Mouse (Mus musculus): ENCODE measurements around the gene Olfr320. TPM values are rescaled to one million over a fixed set of nuclear protein-coding genes. Genes with fewer than 3 reads are reported as not detected.

The Olfr320 gene
- polyA plus RNA-seq, 1 experiment from 2014 or later, result not detected

GRCm38 (mm10) chr11:58733372-58733771, 52.5 kb downstream of the Olfr320 start:
- Histone ChIP-seq H3K4me1 (replicated peaks; ENCODE audit: control insufficient read depth, insufficient read depth, low read length) (no peaks in the 10 kb centered on the region), H3K27me3 (replicated peaks; ENCODE audit: control insufficient read depth, insufficient read depth, low read length) (no peaks in the 10 kb centered on the region), H3K27ac (ENCODE audit: low read length) (no peak overlapping the region), H3K9ac (replicated peaks; ENCODE audit: low read depth, low read length) (no peak overlapping the region), H3K36me3 (ENCODE audit: control insufficient read depth, insufficient read depth) (no peaks in the 10 kb centered on the region), H3K4me2 (ENCODE audit: low read length) (no peak overlapping the region), H3K9me3 (ENCODE audit: control insufficient read depth, low read length) (no peaks in the 10 kb centered on the region), H3K4me3 (replicated peaks; ENCODE audit: low read length) (no peak overlapping the region)
- peak; percentile 63; the same call in 1 of the 2 replicates for ATAC-seq
- WGBS, result 42% methylated on average over 3 of the region's 3 CpGs

Other genes starting within 250 kb of the Olfr320 start
- gene Gm12253, start 248.5 kb upstream of the Olfr320 start, polyA plus RNA-seq (2015; fragmentation: Nextera tagmentation; extraction: Ambion mirVana), result not detected in 2 replicates
- gene Lypd9, start 228.2 kb upstream of the Olfr320 start, polyA plus RNA-seq (2015; fragmentation: Nextera tagmentation; extraction: Ambion mirVana), result not detected in 2 replicates
- gene Olfr30, start 218.8 kb upstream of the Olfr320 start, polyA plus RNA-seq (2015; fragmentation: Nextera tagmentation; extraction: Ambion mirVana), result not detected in 2 replicates
- gene Olfr332, start 188.5 kb upstream of the Olfr320 start, polyA plus RNA-seq (2015; fragmentation: Nextera tagmentation; extraction: Ambion mirVana), result not detected in 2 replicates
- not detected in 2 replicates for gene Olfr331, start 178.5 kb upstream of the Olfr320 start, polyA plus RNA-seq (2015; fragmentation: Nextera tagmentation; extraction: Ambion mirVana)
- gene Olfr330, start 146.3 kb upstream of the Olfr320 start, polyA plus RNA-seq (2015; fragmentation: Nextera tagmentation; extraction: Ambion mirVana), result not detected in 2 replicates
- not detected in 2 replicates for gene Olfr329-ps, start 134.7 kb upstream of the Olfr320 start, polyA plus RNA-seq (2015; fragmentation: Nextera tagmentation; extraction: Ambion mirVana)
- not detected in 2 replicates for gene Olfr328, start 125.5 kb upstream of the Olfr320 start, polyA plus RNA-seq (2015; fragmentation: Nextera tagmentation; extraction: Ambion mirVana)
- gene Olfr224, start 110.5 kb upstream of the Olfr320 start, polyA plus RNA-seq (2015; fragmentation: Nextera tagmentation; extraction: Ambion mirVana), result not detected in 2 replicates
- not detected in 2 replicates for gene Olfr325, start 103.4 kb upstream of the Olfr320 start, polyA plus RNA-seq (2015; fragmentation: Nextera tagmentation; extraction: Ambion mirVana)
- not detected in 2 replicates for gene Olfr324, start 86.0 kb upstream of the Olfr320 start, polyA plus RNA-seq (2015; fragmentation: Nextera tagmentation; extraction: Ambion mirVana)
- not detected in 2 replicates for gene 2210407C18Rik, start 65.0 kb upstream of the Olfr320 start, polyA plus RNA-seq (2015; fragmentation: Nextera tagmentation; extraction: Ambion mirVana)
- gene Olfr323, start 50.6 kb upstream of the Olfr320 start, polyA plus RNA-seq (2015; fragmentation: Nextera tagmentation; extraction: Ambion mirVana), result not detected in 2 replicates
- 0.09 TPM in 1 of 2 replicates, not detected in the other for gene Trim58, start 40.6 kb upstream of the Olfr320 start, polyA plus RNA-seq (2015; fragmentation: Nextera tagmentation; extraction: Ambion mirVana)
- not detected in 2 replicates for gene Olfr322, start 22.3 kb upstream of the Olfr320 start, polyA plus RNA-seq (2015; fragmentation: Nextera tagmentation; extraction: Ambion mirVana)
- gene Olfr319, start 18.1 kb downstream of the Olfr320 start, polyA plus RNA-seq (2015; fragmentation: Nextera tagmentation; extraction: Ambion mirVana), result not detected in 2 replicates
- not detected in 2 replicates for gene Olfr318, start 42.9 kb downstream of the Olfr320 start, polyA plus RNA-seq (2015; fragmentation: Nextera tagmentation; extraction: Ambion mirVana)
- gene Olfr317, start 58.1 kb downstream of the Olfr320 start, polyA plus RNA-seq (2015; fragmentation: Nextera tagmentation; extraction: Ambion mirVana), result 0.16 TPM in 1 of 2 replicates, not detected in the other
- gene Olfr316, start 71.6 kb downstream of the Olfr320 start, polyA plus RNA-seq (2015; fragmentation: Nextera tagmentation; extraction: Ambion mirVana), result not detected in 2 replicates
- gene Olfr315, start 92.1 kb downstream of the Olfr320 start, polyA plus RNA-seq (2015; fragmentation: Nextera tagmentation; extraction: Ambion mirVana), result not detected in 2 replicates
- gene Olfr314, start 101.9 kb downstream of the Olfr320 start, polyA plus RNA-seq (2015; fragmentation: Nextera tagmentation; extraction: Ambion mirVana), result not detected in 2 replicates
- 1.8 and 5.4 TPM in 2 replicates for gene Fam183b, start 120.9 kb downstream of the Olfr320 start, polyA plus RNA-seq (2015; fragmentation: Nextera tagmentation; extraction: Ambion mirVana)
- not detected in 2 replicates for gene Olfr313, start 133.9 kb downstream of the Olfr320 start, polyA plus RNA-seq (2015; fragmentation: Nextera tagmentation; extraction: Ambion mirVana)
- not detected in 2 replicates for gene Olfr312, start 148.1 kb downstream of the Olfr320 start, polyA plus RNA-seq (2015; fragmentation: Nextera tagmentation; extraction: Ambion mirVana)
- gene Olfr311, start 158.2 kb downstream of the Olfr320 start, polyA plus RNA-seq (2015; fragmentation: Nextera tagmentation; extraction: Ambion mirVana), result not detected in 2 replicates
- 25.1 and 25.9 TPM in 2 replicates for gene Gm12258, start 166.1 kb downstream of the Olfr320 start, polyA plus RNA-seq (2015; fragmentation: Nextera tagmentation; extraction: Ambion mirVana)
- gene 2810021J22Rik, start 186.1 kb downstream of the Olfr320 start, polyA plus RNA-seq (2015; fragmentation: Nextera tagmentation; extraction: Ambion mirVana), result 11.5 and 13.6 TPM in 2 replicates
- gene Zfp39, start 223.1 kb downstream of the Olfr320 start, polyA plus RNA-seq (2015; fragmentation: Nextera tagmentation; extraction: Ambion mirVana), result 7.5 and 8.1 TPM in 2 replicates
- not detected in 2 replicates for gene Btnl10, start 236.8 kb downstream of the Olfr320 start, polyA plus RNA-seq (2015; fragmentation: Nextera tagmentation; extraction: Ambion mirVana)

All from forebrain, embryonic 16.5 days (tissue).